Comparison of ENCODE assay signal across 8 mouse cellular contexts in the genomic region with DNA sequence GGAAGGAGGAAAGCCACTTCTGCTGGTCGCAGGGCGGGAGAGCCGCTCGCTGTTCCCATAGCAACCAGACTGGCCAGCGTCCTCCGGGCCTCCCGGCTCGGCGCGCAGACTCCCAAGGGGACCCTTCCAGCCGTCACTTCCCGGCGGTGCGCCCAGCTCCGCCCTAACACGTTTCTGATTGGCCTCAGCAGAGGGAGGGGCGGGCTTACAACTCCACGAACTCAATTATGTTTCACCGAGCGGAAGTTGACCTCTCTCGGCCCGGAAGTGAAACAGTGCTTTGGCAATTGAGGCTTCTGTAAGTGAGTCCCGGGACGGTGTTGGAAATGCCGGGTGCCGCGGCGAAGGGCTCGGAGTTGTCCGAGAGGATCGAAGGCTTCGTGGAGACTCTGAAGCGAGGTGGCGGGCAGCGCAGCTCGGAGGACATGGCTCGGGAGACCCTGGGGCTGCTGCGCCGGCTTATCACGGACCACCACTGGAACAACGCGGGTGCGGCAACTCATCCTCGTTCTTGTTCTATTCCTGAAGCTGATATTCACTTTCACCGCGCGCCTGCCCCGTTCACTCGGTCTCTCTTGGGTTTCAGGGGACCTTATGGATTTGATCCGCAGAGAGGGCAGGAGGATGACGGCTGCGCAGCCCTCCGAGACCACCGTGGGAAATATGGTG. TPM values are rescaled to one million over a fixed set of nuclear protein-coding genes. Genes with fewer than 3 reads are reported as not detected.
DNase-seq lines count a peak whose midpoint lies in the region; ATAC-seq lines count a peak whose summit lies in the region.

TSS of gene Eif2b2 (plus strand) at position 246 of the 669 bp plus-strand sequence.

- peaks cover 25% of the 10 kb centered on the region for H3K4me1 ChIP-seq in hindbrain, embryonic 13.5 days (replicated peaks)

- H3K4me3 ChIP-seq in hindbrain, embryonic 13.5 days, result peak within 1 kb of the TSS; percentile 83

- peak within 1 kb of the TSS; percentile 86 for H3K27ac ChIP-seq in hindbrain, embryonic 13.5 days

- 0% methylated on average over 54 of the region's 54 CpGs for WGBS in hindbrain, embryonic 13.5 days

- no peaks in the 10 kb centered on the region for H3K9me3 ChIP-seq in hindbrain, embryonic 13.5 days

- peak within 1 kb of the TSS; percentile 79 for H3K4me2 ChIP-seq in hindbrain, embryonic 13.5 days

- peak within 1 kb of the TSS; percentile 84 for H3K9ac ChIP-seq in hindbrain, embryonic 13.5 days

- peak; percentile 100 for ATAC-seq in hindbrain, embryonic 13.5 days (ENCODE audit: low FRiP score)

- DNase-seq in NIH3T3 (ENCODE audit: low read depth), result peak; percentile 99
- DNase-seq in cerebellum, postnatal 10 days, result peak; percentile 98 to 99
- DNase-seq in frontal cortex, postnatal 14 days (ENCODE audit: low spot score in 2 of 2), result peak; percentile 96 to 97
- DNase-seq in layer of hippocampus, postnatal 25 days (ENCODE audit: extremely low spot score in 1 of 2, low spot score in 1 of 2), result peak; percentile 94 to 96
- DNase-seq in lung, postnatal 25 days (ENCODE audit: low spot score), result peak; percentile 99
- peak; percentile 99 for DNase-seq in retina, embryonic 14.5 days (ENCODE audit: low spot score)
- DNase-seq in thymus, postnatal 4 days, result peak; percentile 92

- H3K36me3 ChIP-seq in hindbrain, embryonic 13.5 days, result peaks cover 33% of the 10 kb centered on the region

- no peaks in the 10 kb centered on the region for H3K27me3 ChIP-seq in hindbrain, embryonic 13.5 days

RNA-seq across cellular contexts. Expression of gene Eif2b2, which starts in this region (rescaled TPM):
- polyA plus RNA-seq in hindbrain, embryonic 13.5 days (2015; fragmentation: Nextera tagmentation; extraction: Ambion mirVana), result 84.4 and 84.5 TPM in 2 replicates
- 10 to 100 TPM; 59.7 to 60.0 TPM for total RNA-seq in layer of hippocampus, postnatal 25 days (2021)

Comparison
In these comparisons a context has a peak if more than half of its experiments do, and no peak if none do; other contexts are left out.
1. Peak in every context shown above with its lines: DNase-seq, ATAC-seq, H3K4me3 ChIP-seq and H3K27ac ChIP-seq.